Mouse (Mus musculus) embryo, embryonic 9.5 days (tissue): ENCODE data around the gene Acvr2b.
"Not testable (repeated sequence)": the region's sequence is repeated elsewhere in the genome, so short reads cannot be mapped to it uniquely, and the experiment has no call there.

Experiments used
- DNase-seq: peaks from one replicate; pipeline ENCODE4 v3.0.0-alpha.2; 2017; ENCODE audit errors: extremely low spot score

Acvr2b gene

DNA sequence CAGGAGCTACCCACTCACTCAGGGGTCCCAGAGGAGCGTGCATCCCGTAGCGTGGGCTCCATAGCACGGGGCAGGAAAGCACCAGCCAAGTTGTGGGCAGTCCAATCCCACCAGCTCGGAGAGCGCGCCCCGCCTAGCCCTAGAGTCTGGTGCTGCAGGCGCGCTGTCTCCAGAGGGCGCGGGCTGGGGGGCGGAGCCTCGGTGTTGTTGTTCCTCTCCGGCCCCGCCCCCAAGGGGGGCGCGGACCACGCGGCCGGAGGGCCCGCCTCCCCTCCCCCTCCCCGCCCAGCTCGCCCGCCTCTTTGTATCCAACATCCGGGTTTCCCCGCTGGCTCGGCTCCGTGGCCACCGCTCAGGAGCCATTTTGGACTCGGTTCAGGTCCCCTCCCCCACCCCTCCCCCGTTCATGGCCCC lies at the start of gene Acvr2b:
Gene Acvr2b (plus strand): TSS at position 318 of the 414 bp plus-strand sequence.
- DNase-seq: peak; percentile 97

GRCm38 (mm10) chr9:119353926-119354325 lies 48.0 kb upstream of the Acvr2b start:
- no peak for DNase-seq

GRCm38 (mm10) chr9:119355943-119356342 lies 46.0 kb upstream of the Acvr2b start:
- no peak for DNase-seq

DNA sequence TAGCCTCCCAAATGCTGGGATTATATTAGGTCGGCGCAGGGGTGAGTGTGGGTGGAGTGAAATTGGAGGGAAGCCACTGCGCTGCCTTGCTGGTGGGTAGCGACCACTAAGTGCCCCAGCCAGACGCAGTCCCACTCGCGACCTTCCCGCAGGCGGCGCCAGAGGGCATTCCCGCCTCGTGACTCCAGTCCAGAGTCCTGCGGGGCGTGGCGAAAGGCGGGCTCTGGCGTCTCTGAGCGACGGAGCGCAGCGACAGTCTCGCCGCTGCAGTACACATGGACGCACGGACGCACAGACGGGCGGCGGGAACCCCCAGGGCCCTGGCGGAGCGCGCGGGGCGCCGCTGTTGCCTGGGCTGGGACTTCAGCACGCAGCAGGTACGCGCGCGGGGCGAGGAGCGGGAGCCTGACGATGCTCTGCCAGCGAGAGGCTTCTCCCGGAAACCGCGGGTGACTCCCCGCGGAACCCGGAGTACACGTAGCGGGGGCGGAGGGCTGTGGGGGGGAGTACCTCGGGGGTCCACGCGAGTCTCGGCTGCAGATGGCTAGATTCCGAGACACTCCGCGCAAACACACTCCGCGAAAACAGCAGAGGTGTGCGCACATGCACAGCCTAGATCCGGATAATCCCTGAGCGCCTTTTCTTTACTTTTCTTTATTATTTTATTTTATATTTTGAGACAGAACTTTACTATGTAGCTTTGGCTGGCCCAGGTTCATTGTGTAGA lies 44.4 kb upstream of the Acvr2b start, which contains the start of gene Xylb:
Gene Xylb (plus strand): TSS at position 51 of the 727 bp plus-strand sequence.
- peak; percentile 89 for DNase-seq

DNA sequence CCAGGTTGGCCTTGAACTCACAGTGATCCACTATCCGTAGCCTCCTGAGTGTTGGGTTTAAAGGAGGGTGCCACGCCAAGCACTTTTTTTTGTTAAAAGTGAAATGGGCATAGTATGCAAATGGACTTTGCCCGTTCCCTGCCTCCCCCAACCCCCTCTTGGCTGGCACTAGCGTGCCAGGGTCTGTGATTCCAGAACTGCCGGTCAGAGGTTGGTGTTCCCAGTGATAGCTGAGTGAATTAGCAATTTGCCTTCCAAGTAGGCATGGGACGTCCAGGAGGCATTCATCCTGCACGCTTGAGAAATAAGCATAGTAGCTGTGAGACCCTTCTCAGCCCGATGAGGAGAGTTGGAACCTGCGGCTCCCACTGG lies 43.9 kb upstream of the Acvr2b start:
- DNase-seq: no peak

- no peak for DNase-seq
Observed at GRCm38 (mm10) chr9:119361416-119361815, 40.5 kb upstream of the Acvr2b start.

DNA sequence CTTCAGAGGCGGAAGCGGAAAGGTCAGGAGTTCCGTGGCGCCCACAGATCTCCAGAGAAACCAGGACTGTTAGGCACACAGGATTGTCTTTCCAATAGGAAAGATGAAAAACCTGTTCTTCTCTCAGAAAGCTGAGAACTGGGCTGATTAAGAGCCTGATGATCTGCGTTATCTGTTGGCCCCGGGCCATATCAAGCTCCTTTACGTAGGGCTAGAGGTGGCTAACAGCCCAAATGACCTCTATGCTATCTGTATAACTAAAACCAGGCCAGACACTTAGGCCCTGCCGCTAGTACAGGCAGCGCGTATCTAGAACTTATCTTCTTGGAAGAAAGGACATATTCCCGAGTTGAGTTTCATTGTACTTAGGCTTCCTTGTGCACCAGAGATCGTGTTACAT lies 38.7 kb upstream of the Acvr2b start:
- DNase-seq: no peak

DNA sequence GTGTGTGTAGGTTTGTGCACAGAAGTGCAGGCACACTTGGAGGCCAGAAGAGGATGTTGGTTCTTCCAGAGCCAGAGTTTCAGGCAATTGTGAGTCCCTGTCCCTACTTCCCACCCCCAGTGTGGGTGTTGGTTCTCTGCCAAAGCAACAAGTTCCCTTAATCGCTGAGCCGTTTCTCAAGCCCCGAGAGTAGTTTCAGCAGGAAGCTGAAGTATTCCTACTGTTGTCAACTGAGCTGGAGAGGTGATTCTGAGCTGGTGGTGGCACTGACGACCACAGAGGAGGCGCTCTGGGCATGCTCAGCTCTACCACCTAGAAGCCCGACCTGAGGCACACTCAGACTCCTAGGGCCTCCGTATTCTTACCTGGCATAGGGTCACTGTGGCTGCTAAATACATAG lies 36.6 kb upstream of the Acvr2b start, which contains the start of gene Slc22a14:
Gene Slc22a14 (minus strand): TSS at position 270 of the 400 bp plus-strand sequence.
- no peak for DNase-seq

DNA sequence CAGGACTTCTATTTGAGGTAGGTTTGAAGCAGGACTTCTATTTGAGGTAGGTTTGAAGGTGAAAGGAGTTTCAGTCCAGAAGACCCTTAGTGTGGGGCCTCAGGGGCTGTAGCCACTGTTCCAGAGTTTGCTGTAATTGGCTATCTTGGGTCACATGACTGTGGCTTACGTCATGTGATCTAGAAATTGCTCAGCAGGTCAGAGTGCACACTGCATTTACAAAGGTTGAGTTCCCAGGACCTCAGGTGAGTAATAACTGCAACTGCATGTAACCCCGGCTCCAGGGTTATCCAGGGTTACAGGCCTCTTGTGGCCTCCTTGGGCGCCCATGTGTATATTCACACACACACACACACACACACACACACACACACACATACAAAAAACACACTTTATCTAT lies 33.6 kb upstream of the Acvr2b start:
- DNase-seq: no peak

GRCm38 (mm10) chr9:119370770-119371169 lies 31.1 kb upstream of the Acvr2b start:
- DNase-seq: not testable (repeated sequence)

DNA sequence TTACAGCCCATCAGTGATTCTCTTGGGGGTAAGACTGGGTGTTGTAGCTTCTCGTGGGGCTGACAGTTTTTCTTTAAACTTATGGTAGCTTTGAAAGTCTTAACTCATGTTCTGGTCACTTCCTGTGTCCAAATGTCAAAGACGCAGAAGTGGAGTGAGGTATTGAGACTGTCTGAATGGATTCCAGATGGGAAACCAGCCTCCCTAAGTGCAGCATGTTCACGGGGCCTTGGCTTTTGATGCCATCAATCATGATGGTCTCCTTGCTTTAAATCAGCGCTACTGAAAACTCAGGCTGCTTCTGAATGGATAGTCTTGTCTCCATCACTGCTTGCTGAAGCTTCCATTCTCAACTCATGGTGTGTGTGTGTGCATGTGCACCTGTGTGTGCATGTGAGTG lies 30.7 kb upstream of the Acvr2b start:
- no peak for DNase-seq

DNA sequence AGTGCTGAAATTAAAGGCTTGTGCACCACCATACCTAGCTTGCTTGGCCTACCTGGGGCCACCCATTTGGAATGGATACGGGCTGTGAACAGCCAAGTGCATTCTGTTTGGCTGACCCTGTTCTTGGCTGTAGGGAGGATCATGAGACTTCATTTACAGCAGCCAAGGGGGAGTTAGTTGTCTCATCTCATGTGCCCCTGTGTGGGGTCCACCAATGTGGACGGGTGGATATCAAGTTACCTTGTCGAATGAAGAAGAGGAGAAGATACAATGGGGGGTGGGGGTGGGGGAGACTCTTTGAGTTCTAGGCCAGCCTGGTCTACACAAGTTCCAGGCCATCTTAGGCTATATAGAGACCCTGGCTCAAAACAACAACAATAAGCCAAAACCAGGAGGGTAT lies 26.9 kb upstream of the Acvr2b start:
- no peak for DNase-seq

DNA sequence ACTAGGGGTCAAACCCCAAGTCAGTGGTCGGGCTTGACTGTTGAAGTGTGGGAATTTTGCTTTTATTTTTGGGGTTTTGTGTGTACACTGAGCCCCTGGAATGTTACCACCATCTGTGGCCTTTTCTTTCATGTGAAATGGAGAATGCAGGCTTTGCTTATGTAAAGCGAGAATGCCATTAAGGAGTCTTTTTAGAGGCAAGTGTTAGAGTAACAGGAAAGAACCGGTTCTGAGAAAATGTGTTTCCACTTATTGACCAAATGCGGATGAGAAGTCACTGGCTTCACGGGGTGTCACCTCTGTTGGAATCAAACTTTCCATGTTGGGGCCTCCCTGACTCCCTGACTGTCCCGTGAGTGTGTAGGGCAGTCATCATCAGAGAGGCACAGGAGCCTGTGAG lies 26.4 kb upstream of the Acvr2b start:
- DNase-seq: no peak

DNA sequence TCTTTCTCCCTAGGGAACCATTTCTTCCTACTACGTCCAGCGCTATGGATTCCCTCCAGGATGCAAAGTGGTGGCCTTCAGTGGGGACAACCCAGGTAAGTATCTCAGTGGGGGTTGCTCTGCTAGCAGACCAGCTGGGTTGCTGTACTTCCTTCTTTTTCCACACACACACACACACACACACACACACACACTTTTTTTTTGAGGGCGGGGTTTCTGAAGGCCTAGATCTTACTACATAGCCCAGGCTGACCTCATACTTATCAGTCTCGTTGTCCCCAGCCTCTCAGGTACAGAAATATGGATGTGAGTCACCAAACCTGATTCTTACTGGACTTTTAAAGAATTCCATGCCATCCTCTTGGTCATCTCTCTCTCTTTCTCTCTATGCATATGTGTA lies 23.7 kb upstream of the Acvr2b start:
- no peak for DNase-seq

- no peak for DNase-seq
Observed at GRCm38 (mm10) chr9:119382603-119383002, 19.3 kb upstream of the Acvr2b start.

GRCm38 (mm10) chr9:119388956-119389355 lies 13.0 kb upstream of the Acvr2b start:
- DNase-seq: no peak

- DNase-seq: no peak
Observed at GRCm38 (mm10) chr9:119390214-119390613, 11.7 kb upstream of the Acvr2b start.

GRCm38 (mm10) chr9:119394808-119395207 lies 7.1 kb upstream of the Acvr2b start:
- DNase-seq: no peak

GRCm38 (mm10) chr9:119401351-119401750 lies 567 bp upstream of the Acvr2b start:
- no peak for DNase-seq

DNA sequence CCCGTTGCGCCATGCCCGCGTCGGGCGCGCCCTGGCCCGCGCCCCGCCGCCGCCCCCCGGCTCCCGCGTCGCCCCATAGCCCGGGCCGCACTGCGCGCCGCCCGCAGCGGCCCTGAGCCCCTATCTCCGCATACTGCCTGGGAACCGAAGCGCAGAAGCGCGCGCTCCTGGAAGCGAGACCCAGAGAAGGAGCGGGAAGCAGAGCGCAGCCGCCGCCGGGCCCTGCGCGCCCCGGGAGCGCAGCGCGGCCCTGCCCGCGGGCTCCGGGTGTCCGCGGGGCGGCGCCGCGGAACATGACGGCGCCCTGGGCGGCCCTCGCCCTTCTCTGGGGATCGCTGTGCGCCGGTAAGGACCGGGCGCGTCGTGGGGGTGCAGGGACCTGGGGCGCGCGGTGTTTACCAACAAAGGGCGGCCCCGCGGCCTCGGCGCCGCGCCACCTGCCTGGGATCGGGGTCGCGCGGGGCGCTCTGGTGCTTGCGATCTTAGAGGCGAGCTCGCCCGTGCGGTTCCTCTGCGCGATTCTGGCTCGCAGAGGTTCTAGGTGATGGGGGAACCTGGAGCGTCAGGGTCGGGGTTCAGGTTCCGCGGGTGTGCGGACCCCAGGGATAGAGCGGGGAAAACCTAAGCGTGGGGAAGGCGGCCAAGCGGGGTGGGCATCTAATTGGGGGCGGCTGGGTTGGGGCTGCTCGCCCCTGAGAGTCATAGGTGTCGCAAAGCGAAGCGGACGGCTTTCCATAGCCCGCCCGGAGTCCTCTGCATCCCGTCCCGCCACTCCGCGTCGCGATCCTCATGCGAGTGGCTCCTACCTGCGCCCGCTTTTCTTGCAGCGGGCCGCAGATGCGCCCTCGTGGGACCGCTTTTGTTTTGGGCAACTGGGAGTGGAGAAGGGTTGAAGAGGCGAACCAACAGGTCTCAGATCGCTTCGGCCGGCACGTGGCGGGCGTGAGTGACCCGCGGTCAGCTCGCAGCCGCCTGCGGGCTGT lies 626 bp downstream of the Acvr2b start:
- DNase-seq: peak; percentile 66

GRCm38 (mm10) chr9:119403236-119403641 lies 1.3 kb downstream of the Acvr2b start:
- peak; percentile 81 for DNase-seq

- no peak for DNase-seq
Observed at GRCm38 (mm10) chr9:119404090-119404489, 2.2 kb downstream of the Acvr2b start.

DNA sequence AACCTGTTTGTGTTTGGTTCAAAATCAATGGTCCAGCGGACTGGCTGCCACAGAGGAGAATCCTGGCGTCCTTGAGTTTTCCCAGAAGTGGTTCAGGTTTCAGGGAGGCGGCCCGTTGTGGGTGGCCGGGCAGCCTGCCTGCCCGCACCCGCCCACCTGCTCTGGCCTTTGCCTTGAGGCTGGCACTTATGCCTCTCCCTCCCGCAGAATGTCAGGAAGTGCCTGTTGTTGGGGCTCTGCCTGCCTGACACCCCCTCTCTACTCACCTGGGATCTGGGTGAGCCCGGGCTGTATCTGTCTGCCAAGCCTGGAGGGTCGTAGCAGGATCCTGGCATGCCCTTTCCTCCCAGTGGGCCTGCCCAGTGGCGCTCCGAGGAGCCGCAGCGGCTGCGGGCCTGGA lies 6.0 kb downstream of the Acvr2b start:
- DNase-seq: no peak
